Mouse (Mus musculus): ENCODE data around the gene Gp1ba. TPM values are rescaled to one million over a fixed set of nuclear protein-coding genes. Genes with fewer than 3 reads are reported as not detected.

Gene Gp1ba
- total RNA-seq, 2 experiments from 2014 or later, result not detected

DNA sequence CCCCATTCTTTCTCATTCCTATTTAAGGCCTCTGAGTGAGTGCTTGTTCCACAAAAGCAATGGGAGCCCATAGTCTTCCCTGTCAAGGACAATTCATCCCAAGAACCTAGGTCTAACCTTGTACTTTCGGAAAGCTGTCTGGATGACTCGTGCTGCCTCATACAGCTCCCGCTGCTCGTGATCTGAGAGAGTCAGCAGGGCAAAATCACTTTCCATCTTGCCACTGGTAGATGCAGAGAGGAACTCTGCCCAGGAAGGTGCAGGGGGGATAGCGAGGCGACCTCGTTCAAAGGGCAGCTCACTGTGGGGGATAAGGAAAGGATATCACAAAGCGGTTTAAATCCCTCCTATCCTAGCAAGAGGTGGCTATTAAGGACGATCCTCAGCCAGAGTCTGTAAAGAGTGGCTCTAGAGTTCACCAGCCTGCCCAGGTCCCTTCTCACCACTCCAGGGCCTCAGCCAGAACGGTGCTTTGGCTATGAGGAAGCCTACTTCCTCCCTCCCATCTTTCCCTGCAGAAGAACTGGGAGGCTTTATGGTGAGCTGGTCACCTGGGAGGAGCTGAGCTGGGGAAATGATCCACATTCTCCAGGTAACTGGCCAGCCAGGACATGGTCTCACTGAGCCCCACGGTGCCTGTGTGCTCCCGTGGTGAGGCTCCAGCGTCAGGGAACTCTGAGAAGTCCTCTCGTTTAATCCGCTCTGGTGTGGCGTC is 32.6 kb downstream of the Gp1ba start:
- no peak for DNase-seq (ENCODE audit: low spot score in 2 of 2)
- H3K4me3 ChIP-seq, result no peak overlapping the region
- H3K27ac ChIP-seq, result peak overlapping the region; percentile 99; the same call in 1 of the 2 replicates
- TF ChIP-seq CTCF (conservative IDR thresholded peaks at IDR 0.05), result no peak

DNA sequence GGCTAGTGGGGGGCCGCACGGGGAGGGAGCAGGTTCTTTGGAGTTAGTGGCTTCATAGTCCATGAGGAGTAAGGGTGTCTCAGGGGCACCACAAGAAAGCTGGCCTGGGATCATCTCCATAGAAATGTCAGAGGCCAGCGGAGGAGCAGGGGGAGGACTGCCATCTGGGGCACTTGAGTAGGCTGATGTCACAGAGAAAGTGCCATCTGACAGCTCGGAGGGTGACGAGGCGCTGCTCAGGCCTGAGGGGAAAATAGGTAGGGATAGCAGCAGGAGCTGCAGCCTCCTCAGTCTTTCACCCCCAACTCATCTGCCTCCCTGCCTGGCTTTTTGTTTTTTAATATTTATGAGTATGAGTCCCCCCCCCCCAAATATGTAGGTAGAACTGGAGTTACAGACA is 35.1 kb downstream of the Gp1ba start:
- no peak overlapping the region for H3K4me3 ChIP-seq
- H3K27ac ChIP-seq, result peak overlapping the region; percentile 66; the same call in 1 of the 2 replicates
- TF ChIP-seq CTCF (conservative IDR thresholded peaks at IDR 0.05), result no peak
- no peak for DNase-seq (ENCODE audit: low spot score in 2 of 2)

DNA sequence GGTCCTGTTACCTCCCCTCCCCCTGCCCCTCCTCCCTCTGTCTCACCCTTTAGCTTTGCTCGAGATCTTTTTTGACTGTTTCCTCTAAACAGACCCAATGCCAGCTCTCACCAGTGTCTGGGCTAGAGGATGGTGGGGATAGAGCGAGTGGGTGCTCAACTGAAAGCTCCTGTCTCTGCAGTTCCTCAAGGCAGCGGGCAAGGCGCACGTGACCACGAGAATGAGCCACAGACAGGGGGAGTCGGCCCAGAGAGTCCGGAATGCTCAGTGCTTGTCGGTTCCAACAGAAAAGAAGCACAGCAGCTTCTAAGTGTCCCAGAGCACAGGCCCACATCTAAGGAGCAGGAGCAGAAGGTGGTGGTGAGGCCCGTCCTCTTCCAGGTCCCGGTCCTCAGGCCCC is 35.6 kb downstream of the Gp1ba start:
- Histone ChIP-seq H3K27ac (peak overlapping the region; percentile 66; the same call in 1 of the 2 replicates), H3K4me3 (no peak overlapping the region)
- DNase-seq (ENCODE audit: low spot score in 2 of 2), result no peak
- TF ChIP-seq CTCF (conservative IDR thresholded peaks at IDR 0.05), result no peak

DNA sequence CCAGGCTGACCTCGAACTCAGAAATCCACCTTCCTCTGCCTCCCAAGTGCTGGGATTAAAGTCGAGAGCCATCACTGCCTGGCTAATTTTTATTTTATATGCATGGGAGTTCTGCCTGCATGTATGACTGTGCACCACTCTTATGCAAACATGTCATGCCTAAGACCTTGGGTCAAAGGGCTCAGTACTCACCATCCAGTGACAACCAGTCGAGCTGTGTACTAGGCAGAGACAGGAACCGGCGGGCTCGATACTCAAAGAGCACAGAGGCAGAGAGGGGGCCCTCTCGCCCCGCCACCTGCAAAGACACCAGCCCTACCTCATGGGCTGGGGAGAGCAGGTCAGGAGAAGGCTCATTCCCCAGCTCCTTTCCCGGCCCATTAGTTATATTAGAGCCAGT is 39.2 kb downstream of the Gp1ba start:
- H3K4me3 ChIP-seq, result no peak overlapping the region
- no peak for TF ChIP-seq CTCF (conservative IDR thresholded peaks at IDR 0.05)
- no peak for DNase-seq (ENCODE audit: low spot score in 2 of 2)

DNA sequence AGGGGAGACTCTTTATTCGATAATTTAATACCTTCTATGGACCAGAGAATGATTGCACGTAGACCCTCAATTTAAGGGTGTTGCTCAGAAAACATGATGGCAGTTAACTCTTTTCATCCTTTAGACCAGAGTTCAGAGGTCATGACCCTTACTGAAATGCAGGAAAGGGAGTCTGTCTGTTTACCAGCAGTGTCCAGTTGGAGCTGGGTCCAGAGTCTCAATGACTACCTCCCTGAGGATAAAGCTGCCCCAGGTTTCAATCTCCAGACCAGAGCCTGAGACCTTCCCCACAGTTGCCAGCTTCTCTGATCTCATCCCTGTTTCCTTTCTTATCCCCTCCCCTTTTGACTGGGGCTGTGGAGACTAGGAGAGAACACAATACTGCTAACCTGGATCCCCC is 39.7 kb downstream of the Gp1ba start:
- no peak for TF ChIP-seq CTCF (conservative IDR thresholded peaks at IDR 0.05)
- no peak for DNase-seq (ENCODE audit: low spot score in 2 of 2)
- Histone ChIP-seq H3K4me3 (no peak overlapping the region), H3K27ac (peak overlapping the region; percentile 46; the same call in 1 of the 2 replicates)

More for the DNA sequence above, 39.2 kb downstream of the Gp1ba start:
- peak overlapping the region; percentile 46; the same call in 1 of the 2 replicates for H3K27ac ChIP-seq

DNA sequence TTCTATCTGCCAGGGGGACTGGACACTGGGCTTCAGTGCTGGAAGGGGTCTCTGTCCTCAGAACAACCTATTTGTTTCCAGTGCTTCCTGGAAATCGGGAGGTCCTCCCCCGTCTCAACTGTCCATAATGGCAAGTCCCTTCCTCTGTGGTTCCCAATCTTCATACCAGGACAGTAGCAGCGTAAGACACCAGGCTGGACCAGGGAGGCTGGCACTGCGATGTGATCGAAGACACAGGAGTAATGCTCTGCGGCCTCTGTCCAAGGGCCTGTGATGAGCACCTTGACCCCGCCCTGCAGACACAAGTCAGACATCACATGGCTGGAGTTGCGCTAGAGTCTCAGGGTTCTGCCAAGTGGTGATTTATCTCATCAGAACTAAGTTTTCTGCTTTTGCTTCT is 40.4 kb downstream of the Gp1ba start:
- DNase-seq (ENCODE audit: low spot score in 2 of 2), result no peak
- peak overlapping the region; percentile 24; the same call in 1 of the 2 replicates for H3K27ac ChIP-seq
- no peak for TF ChIP-seq CTCF (conservative IDR thresholded peaks at IDR 0.05)
- no peak overlapping the region for H3K4me3 ChIP-seq

DNA sequence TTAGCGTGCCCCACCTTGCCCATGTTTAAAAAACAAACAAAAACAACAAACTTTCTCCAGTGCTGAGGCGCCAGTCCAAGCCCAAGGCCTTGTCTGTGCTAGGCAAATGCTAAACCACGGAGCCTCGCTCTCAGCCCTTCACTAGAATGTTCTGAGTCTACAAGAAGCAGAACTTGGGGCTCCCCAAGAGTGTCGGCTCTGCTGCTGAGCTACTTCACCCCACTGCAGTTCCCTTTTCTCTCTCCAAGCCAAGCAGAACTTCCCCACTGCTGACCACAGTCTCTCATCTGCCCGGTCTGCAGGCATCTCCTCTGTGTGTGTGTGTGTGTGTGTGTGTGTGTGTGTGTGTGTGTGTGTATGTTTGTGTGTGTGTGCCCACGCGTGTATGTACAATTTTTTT is 41.0 kb downstream of the Gp1ba start:
- Histone ChIP-seq H3K27ac (peak overlapping the region; percentile 24; the same call in 1 of the 2 replicates), H3K4me3 (no peak overlapping the region)
- no peak for TF ChIP-seq CTCF (conservative IDR thresholded peaks at IDR 0.05)
- no peak for DNase-seq (ENCODE audit: low spot score in 2 of 2)

DNA sequence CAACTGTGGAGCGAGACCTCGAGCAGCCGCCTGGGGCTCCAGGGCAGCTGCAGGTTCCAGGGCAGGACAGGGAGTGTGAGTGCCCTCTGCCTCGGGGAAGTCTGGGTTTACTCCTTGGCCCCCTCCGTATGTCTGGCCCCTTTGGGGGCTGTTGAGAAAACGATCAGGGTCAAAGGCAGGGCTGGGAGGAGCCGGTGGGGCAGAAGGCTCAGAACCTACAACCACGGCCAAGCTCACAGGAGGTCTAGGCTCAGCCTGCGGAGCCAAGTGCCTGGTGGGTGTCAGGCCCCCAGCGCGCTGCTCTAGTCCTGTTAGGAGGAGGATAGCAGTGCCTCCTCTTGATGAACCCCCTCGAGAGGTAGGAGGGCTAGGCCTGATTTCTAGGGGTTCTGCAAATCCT is 42.2 kb downstream of the Gp1ba start:
- no peak for TF ChIP-seq CTCF (conservative IDR thresholded peaks at IDR 0.05)
- Histone ChIP-seq H3K27ac (peak overlapping the region; percentile 68), H3K4me3 (no peak overlapping the region)
- DNase-seq (ENCODE audit: low spot score in 2 of 2), result no peak

DNA sequence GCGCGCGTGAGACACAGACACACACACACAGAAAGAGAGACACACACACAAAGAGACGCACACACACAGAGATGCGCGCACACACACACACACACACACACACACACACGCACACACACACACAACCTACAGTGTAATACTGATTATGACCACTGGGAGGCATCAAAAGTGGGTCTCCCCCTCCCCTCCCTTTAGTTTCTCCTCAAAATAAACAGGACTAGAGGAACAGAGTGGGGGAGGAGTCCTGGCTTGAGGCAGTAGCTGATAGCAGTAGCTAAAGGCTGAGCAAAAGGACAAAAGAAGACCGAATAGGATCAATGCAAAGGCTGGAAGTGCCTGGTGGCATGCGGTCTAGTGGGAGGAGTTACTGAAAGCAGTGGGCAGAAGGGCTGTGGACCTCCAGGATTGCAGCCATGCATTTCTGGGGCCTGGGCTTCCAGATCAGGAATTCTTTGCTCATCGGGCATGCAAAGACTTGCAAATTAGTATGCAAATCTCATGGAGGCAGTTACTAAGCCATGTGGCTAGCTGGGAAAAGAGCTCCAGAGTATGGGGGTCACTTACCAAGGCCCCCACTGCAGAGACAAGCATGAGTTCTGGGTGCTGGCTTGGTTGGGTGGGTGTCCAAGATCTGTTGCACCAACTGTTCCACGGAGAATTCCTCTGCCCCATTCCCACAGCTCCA is 43.1 kb downstream of the Gp1ba start:
- peak overlapping the region; percentile 9; the same call in 1 of the 2 replicates for H3K4me3 ChIP-seq
- DNase-seq (ENCODE audit: low spot score in 2 of 2), result no peak
- TF ChIP-seq CTCF (conservative IDR thresholded peaks at IDR 0.05), result peak; percentile 65
- H3K27ac ChIP-seq, result peak overlapping the region; percentile 100

DNA sequence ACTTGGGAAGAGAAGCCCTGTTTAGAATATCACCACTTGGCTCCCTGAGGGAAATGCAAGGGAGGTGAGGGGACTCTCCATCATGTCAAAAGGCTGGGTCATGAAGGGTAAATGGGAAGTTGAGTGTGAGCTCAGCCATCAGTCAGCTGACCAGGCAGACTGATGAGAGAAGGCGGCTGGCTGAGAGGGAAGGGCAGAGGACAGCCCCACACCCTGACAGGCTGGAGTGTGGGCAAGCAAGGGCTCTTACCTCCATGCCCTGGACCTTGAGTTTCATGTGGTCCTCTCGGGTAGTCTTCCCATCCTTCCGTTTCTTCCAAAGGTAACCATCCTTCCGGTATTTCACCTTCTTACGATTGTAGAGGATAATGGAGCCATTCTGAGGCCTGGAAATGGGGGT is 44.7 kb downstream of the Gp1ba start:
- peak overlapping the region; percentile 23; the same call in 1 of the 2 replicates for H3K4me3 ChIP-seq
- peak overlapping the region; percentile 100 for H3K27ac ChIP-seq
- no peak for TF ChIP-seq CTCF (conservative IDR thresholded peaks at IDR 0.05)
- no peak for DNase-seq (ENCODE audit: low spot score in 2 of 2)

DNA sequence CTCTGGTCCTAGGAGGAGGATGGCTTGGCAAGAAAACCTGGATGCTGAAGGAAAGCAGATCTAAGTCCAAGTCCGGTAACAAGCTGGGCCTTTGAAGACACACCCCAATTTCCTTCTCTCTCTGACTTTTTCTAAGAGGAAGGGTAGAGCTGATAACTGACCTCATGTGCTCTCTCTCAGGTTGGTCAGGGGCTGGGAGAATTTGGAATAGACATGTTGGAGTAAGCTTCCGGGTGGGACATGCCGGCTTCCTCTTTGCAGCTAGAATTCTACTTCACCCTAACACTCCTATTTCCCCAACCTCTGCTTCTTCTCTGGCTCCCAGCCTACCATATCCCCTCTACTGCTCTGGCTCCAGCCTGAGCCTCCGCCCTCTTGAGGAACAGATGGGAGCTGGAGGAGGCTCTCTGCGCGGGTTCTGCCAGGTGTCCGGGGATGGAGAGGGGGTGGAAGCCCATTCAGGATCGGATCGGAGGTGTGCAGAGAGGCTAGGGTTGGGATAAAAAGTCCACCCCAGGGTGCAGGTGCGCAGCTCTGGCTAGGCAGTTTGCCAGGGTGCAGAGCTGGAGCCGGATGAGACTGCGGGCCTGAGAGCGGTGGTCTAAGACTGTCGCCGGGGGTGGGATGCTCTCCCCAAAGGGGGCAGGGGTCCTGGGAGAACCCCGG is 48.1 kb downstream of the Gp1ba start:
- DNase-seq (ENCODE audit: low spot score in 2 of 2), result peak; percentile 70 to 71
- no peak for TF ChIP-seq CTCF (conservative IDR thresholded peaks at IDR 0.05)
- peak overlapping the region; percentile 100 for H3K27ac ChIP-seq
- peak overlapping the region; percentile 94 for H3K4me3 ChIP-seq

DNA sequence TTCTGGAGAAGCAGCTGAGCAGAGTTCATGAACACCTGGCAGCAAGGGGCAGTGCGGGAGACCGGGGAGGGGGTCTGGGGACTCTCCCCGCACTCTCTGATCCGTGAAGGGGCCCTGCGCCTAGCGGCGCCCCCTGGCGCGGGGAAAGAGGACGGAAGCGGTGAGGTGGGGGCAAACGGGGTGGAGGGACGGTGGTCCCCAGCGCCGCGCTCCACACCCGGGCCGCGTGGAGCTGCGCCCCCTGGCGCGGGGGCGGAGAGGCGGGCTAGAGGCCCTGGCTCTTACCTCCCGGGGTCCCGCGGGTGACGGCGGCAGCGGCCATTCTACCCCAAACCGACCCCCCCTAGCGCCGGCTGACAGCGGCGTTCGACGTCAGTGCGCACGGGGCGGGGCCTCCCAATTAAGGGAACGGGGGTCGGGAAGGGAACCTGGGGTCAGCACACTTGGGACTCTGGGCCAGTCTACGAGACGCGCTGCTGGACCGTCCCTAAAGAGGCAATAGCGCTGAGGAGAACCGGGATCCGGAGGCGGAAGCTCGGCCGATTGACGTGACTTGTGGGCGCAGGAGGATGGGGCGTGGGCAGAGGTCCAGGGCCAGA is 48.8 kb downstream of the Gp1ba start, which contains the start of gene Camta2:
Camta2 (minus strand) TSS at position 505 of the 599 bp plus-strand sequence.
- peak; percentile 84 to 89 for DNase-seq (ENCODE audit: low spot score in 2 of 2)
- TF ChIP-seq CTCF (conservative IDR thresholded peaks at IDR 0.05), result peak; percentile 81
- peak within 1 kb of the TSS; percentile 100 for H3K27ac ChIP-seq
- peak within 1 kb of the TSS; percentile 94 for H3K4me3 ChIP-seq
